Mouse (Mus musculus) embryonic facial prominence, embryonic 13.5 days (tissue): Measurements from ENCODE around the gene Pde5a. TPM values are rescaled to one million over a fixed set of nuclear protein-coding genes. Genes with fewer than 3 reads are reported as not detected.

Experiments
- ATAC-seq: fragments of 200-750 bp; cut with Nextera tagmentation; 2 replicates; pipeline ENCODE4 v1.8.0; 2017; ENCODE audit warnings: low read depth; ENCODE audit not compliant: insufficient number of reproducible peaks, insufficient read depth, low FRiP score, low TSS enrichment
- H3K27ac ChIP-seq: fragments of 300-500 bp; sonication (generic); 2 replicates; pipeline ENCODE4 v1.5.1; 2015; ENCODE audit warnings: moderate library complexity, mild to moderate bottlenecking, inconsistent platforms
- H3K27me3 ChIP-seq: fragments of 300-500 bp; sonication (generic); 2 replicates; pipeline ENCODE4 v1.6.1; 2015; ENCODE audit warnings: mild to moderate bottlenecking, inconsistent platforms
- H3K36me3 ChIP-seq: fragments of 300-500 bp; sonication (generic); 2 replicates; pipeline ENCODE4 v1.6.1; 2015; ENCODE audit warnings: mild to moderate bottlenecking, inconsistent platforms
- H3K4me1 ChIP-seq: fragments of 300-500 bp; sonication (generic); 2 replicates; pipeline ENCODE4 v1.6.1; 2015; ENCODE audit warnings: inconsistent platforms
- H3K4me2 ChIP-seq: fragments of 300-500 bp; sonication (generic); 2 replicates; pipeline ENCODE4 v1.6.1; 2015; ENCODE audit warnings: moderate library complexity, mild to moderate bottlenecking, inconsistent platforms
- H3K4me3 ChIP-seq: fragments of 300-500 bp; sonication (generic); 2 replicates; pipeline ENCODE4 v1.5.1; 2015; ENCODE audit warnings: mild to moderate bottlenecking, inconsistent platforms
- H3K9ac ChIP-seq: fragments of 300-500 bp; sonication (generic); 2 replicates; pipeline ENCODE4 v1.6.1; 2015; ENCODE audit warnings: mild to moderate bottlenecking, inconsistent platforms
- H3K9me3 ChIP-seq: fragments of 300-500 bp; sonication (generic); 2 replicates; pipeline ENCODE4 v1.6.1; 2016; ENCODE audit warnings: inconsistent platforms
- WGBS: fragments of 180-500 bp; shearing (Covaris S2); methylation state at CpG from one replicate; pipeline ENCODE4 v1.1.7; 2015; ENCODE audit warnings: mixed read lengths; 5-methylcytosine and 5-hydroxymethylcytosine counted together
- polyA plus RNA-seq: library from polyadenylated mRNA; unstranded; fragments of >200 nt; fragmentation: Nextera tagmentation; extraction: Ambion mirVana; gene quantifications from 2 replicates; pipeline ENCODE4 v1.2.1, GENCODE M21; 2015

Gene Pde5a
- polyA plus RNA-seq, 1 experiment from 2014 or later = 5.9 TPM

DNA sequence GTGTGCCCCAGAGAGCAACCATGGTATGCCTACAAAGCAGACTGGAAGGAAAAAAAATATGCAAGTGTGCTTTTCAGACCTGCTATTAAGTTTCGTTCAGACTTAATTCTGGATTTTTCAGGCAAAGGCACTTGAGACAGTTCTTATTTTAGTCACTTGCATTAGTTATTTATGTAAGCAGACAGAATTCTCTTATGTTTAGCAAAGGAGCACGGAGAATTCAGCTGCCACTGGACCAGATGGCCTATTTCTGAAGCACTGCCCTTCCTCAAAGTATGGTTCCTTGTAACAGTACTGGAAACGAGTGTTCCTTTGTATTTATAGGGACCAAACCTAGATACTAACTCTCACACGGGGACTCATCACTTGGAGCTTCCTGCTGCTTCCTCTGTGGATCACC, 38.2 kb downstream of the Pde5a start:
- 48% methylated on average over 4 of the region's 4 CpGs for WGBS
- Histone ChIP-seq H3K27ac (no peak overlapping the region), H3K9ac (no peak overlapping the region), H3K36me3 (peaks cover 10% of the 10 kb centered on the region), H3K4me2 (no peak overlapping the region), H3K4me1 (0 out of 2 replicates have a peak, but pooled peaks cover 2% of the 10 kb centered on the region), H3K27me3 (no peaks in the 10 kb centered on the region), H3K4me3 (no peak overlapping the region), H3K9me3 (no peaks in the 10 kb centered on the region)
- no peak for ATAC-seq

- Histone ChIP-seq H3K9ac (no peak overlapping the region), H3K4me3 (no peak overlapping the region), H3K27me3 (no peaks in the 10 kb centered on the region), H3K36me3 (0 out of 2 replicates have a peak, but pooled peaks cover 1% of the 10 kb centered on the region), H3K9me3 (no peaks in the 10 kb centered on the region), H3K4me1 (0 out of 2 replicates have a peak, but pooled peaks cover 2% of the 10 kb centered on the region), H3K27ac (no peak overlapping the region), H3K4me2 (no peak overlapping the region)
- 69% methylated on average over 5 of the region's 5 CpGs for WGBS
- no peak for ATAC-seq
These were observed 39.1 kb downstream of the Pde5a start for GRCm38 (mm10) chr3:122767841-122768240.

DNA sequence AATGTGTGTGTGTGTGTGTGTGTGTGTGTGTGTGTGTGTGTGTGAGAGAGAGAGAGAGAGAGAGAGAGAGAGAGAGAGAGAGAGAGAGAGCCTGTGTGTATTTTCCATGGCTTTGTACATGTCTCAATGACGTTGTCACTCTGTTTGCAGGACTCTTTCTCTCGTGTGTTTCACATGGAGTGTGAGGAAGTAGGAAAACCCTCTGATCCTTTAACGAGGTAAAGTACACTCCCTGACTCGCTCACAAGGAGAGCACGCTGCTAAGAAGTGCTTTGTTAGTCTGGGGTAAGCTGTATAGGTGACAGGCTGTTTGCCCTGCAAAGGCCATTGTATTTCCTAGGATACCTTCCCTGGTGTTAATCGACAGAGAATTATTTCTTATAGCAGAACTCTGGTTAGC, 52.7 kb downstream of the Pde5a start:
- Histone ChIP-seq H3K36me3 (peaks cover 17% of the 10 kb centered on the region; the same call in 1 of the 2 replicates), H3K9ac (no peak overlapping the region), H3K9me3 (no peaks in the 10 kb centered on the region), H3K4me3 (no peak overlapping the region), H3K4me2 (no peak overlapping the region), H3K4me1 (no peaks in the 10 kb centered on the region), H3K27me3 (no peaks in the 10 kb centered on the region), H3K27ac (no peak overlapping the region)
- ATAC-seq = no peak
- 60% methylated on average over 6 of the region's 6 CpGs for WGBS

- WGBS = 35% methylated on average over 1 of the region's 1 CpGs
- no peak overlapping the region for H3K9ac ChIP-seq
- H3K27me3 ChIP-seq = no peaks in the 10 kb centered on the region
- H3K9me3 ChIP-seq = no peaks in the 10 kb centered on the region
- peaks cover 16% of the 10 kb centered on the region; the same call in 1 of the 2 replicates for H3K36me3 ChIP-seq
- no peak overlapping the region for H3K27ac ChIP-seq
- no peaks in the 10 kb centered on the region for H3K4me1 ChIP-seq
- no peak for ATAC-seq
- H3K4me2 ChIP-seq = no peak overlapping the region
- H3K4me3 ChIP-seq = no peak overlapping the region
These were observed 55.5 kb downstream of the Pde5a start for GRCm38 (mm10) chr3:122784245-122784644.

GRCm38 (mm10) chr3:122788314-122788713, 59.6 kb downstream of the Pde5a start:
- Histone ChIP-seq H3K4me1 (no peaks in the 10 kb centered on the region), H3K4me2 (no peak overlapping the region), H3K27ac (no peak overlapping the region), H3K4me3 (no peak overlapping the region), H3K27me3 (no peaks in the 10 kb centered on the region), H3K36me3 (peaks cover 25% of the 10 kb centered on the region), H3K9me3 (peaks cover 13% of the 10 kb centered on the region), H3K9ac (no peak overlapping the region)
- WGBS = 93% methylated on average over 9 of the region's 9 CpGs
- no peak for ATAC-seq

DNA sequence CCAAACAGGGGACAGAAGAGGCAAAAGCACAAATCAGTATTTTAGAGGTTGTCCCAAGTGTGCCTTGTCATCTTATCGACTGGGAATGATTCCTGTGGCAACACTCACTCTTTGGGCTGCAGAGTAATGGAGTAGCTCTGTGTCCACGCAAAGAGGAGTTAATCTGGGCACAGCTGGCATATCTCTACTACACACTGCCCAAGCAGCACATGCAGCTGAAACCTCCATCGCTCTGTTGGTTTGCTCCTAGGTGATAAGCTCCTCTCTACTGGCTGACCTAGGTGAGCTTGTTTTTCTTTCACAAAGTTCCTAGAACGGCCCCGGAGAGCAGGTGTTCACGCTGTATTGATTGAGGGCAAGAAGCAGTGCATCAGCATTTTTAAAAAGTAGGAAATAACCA, 60.8 kb downstream of the Pde5a start:
- H3K4me3 ChIP-seq = no peak overlapping the region
- H3K9me3 ChIP-seq = peaks cover 13% of the 10 kb centered on the region
- WGBS = 95% methylated on average over 6 of the region's 6 CpGs
- H3K9ac ChIP-seq = no peak overlapping the region
- H3K27ac ChIP-seq = no peak overlapping the region
- no peaks in the 10 kb centered on the region for H3K27me3 ChIP-seq
- H3K36me3 ChIP-seq = peaks cover 30% of the 10 kb centered on the region
- no peaks in the 10 kb centered on the region for H3K4me1 ChIP-seq
- ATAC-seq = no peak
- H3K4me2 ChIP-seq = no peak overlapping the region

DNA sequence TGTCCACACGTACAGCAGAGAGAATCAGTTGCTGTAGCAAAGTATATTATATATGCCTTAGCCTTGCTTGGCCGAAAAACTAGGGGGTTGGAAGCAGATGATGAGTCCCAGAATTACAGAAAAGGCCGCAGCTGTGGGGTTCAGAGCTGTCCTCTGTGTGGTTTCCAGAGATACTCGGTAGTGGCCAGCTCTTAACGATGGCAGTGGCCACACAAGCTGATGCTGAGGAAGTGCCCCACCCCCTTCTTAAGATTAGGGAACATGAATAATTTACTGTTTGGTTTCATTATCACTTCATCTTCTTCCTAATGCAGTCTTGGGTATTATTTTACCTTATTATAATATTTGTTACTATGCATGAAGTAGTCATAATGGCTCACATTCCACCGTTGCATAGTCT, 71.3 kb downstream of the Pde5a start:
- Histone ChIP-seq H3K27ac (no peak overlapping the region), H3K9ac (no peak overlapping the region), H3K9me3 (no peaks in the 10 kb centered on the region), H3K4me1 (peaks cover 31% of the 10 kb centered on the region), H3K4me3 (no peak overlapping the region), H3K4me2 (0 out of 2 replicates have a peak overlapping the region, but pooled peaks have one; percentile 11), H3K27me3 (0 out of 2 replicates have a peak, but pooled peaks cover 9% of the 10 kb centered on the region), H3K36me3 (peaks cover 21% of the 10 kb centered on the region)
- WGBS = 51% methylated on average over 6 of the region's 6 CpGs
- ATAC-seq = no peak

DNA sequence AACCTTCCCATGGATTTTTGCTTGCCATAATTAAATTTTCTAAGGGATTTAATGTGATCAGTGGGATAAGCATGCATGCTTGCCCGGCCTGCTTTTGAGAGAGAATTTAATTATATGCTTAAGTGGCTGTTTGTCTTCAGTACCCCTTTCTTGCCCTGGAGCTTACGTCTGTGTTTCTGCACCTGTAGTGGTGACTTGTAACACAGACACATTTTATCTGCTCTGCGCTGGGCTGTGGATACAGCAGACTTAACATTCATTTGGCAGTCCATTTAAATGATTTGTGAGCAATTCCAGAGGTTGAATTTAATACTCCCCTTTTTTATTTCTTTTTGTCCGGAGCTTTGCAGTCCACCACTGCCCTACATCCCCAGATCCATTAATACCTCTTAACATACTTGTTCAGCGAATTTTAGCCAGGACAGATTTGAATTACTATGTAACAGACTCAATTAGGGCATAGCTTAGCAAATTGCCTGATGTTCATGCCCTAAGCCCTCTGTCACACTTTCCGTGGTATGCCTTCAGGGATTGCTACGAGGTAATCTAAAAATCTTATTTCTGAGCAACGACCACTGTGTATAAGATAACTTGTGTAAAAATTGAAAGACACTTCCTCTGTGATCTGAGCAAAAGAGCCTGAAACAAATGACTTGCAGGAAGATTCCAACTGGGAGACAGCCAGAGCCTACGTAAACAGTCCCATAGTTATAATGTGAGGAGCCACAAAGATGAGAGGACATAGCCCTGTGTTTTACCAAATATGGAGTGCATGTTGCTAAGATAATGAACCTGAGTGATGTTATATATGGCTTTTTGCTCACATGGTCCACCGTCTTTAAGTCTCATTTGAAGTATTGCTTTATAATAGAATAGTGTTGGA, 72.0 kb downstream of the Pde5a start:
- WGBS = 29% methylated on average over 10 of the region's 10 CpGs
- Histone ChIP-seq H3K36me3 (peaks cover 17% of the 10 kb centered on the region), H3K27ac (no peak overlapping the region), H3K4me1 (peaks cover 31% of the 10 kb centered on the region), H3K4me3 (no peak overlapping the region), H3K27me3 (0 out of 2 replicates have a peak, but pooled peaks cover 8% of the 10 kb centered on the region), H3K9ac (no peak overlapping the region), H3K9me3 (no peaks in the 10 kb centered on the region), H3K4me2 (no peak overlapping the region)
- ATAC-seq = no peak

DNA sequence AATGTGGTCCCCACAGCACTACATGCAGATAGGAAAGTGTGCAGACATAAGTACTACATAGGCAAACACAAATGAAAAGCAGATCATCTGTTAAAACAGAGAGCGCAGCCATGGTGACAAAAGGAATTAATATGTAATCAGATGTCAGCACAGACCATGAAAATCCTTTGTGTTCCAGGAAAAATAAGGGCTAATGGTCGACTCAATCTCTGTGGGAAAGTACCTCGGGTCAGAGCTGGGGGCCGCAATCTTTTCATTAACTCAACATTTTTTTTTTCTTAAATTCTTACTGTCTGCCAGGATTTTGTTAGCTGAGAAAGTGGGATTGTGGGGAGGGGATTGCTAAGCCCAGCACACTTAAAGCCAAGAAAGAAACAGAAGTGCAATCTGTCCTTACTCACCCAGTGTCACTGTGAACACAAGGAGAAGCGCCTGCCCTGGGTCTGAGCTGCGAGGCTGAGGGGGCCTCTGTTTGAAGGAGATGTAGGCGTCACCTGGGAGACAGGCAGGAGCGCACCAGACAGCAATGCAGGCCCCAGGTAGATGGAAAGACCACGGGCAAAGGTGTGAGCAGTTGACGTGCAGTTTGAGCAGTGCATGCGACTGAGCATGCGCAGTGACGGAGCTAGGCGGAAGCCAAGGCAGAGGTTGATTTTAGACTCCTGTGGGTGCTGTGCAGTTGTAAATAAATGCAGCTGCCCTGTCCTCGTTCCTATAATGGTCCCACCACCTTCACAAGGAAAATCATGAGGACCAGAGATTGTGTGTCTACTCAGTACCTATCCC, 72.9 kb downstream of the Pde5a start:
- 70% methylated on average over 15 of the region's 15 CpGs for WGBS
- Histone ChIP-seq H3K4me1 (peaks cover 30% of the 10 kb centered on the region), H3K4me2 (no peak overlapping the region), H3K27ac (peak overlapping the region; percentile 72), H3K27me3 (0 out of 2 replicates have a peak, but pooled peaks cover 6% of the 10 kb centered on the region), H3K9me3 (no peaks in the 10 kb centered on the region), H3K36me3 (peaks cover 10% of the 10 kb centered on the region), H3K4me3 (no peak overlapping the region), H3K9ac (no peak overlapping the region)
- ATAC-seq = no peak

DNA sequence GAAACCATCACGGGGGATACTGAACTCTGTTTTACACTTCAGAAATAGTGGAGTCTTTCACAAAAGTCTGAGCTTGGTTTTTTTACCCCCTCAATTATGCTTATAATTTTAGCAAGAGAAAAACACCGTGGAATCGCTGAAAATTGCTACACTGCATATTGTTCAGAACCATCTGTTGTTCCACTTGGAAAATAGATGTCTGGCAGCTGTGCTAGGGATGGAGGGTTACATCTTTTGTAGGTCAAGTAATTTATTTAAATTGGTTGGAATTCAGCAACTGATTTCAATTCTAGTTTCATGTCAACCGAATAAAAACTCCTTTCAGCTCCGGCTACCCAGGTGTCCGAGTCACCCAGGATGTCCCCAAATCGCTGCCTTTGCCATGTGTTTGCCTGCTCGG, 78.6 kb downstream of the Pde5a start:
- Histone ChIP-seq H3K9ac (no peak overlapping the region), H3K4me3 (no peak overlapping the region), H3K27me3 (no peaks in the 10 kb centered on the region), H3K9me3 (peaks cover 5% of the 10 kb centered on the region; the same call in 1 of the 2 replicates), H3K27ac (no peak overlapping the region), H3K36me3 (peaks cover 17% of the 10 kb centered on the region), H3K4me1 (peaks cover 5% of the 10 kb centered on the region), H3K4me2 (no peak overlapping the region)
- 53% methylated on average over 8 of the region's 8 CpGs for WGBS
- ATAC-seq = no peak

GRCm38 (mm10) chr3:122810090-122810863, 81.5 kb downstream of the Pde5a start:
- peaks cover 16% of the 10 kb centered on the region for H3K4me1 ChIP-seq
- H3K4me3 ChIP-seq = no peak overlapping the region
- H3K27me3 ChIP-seq = no peaks in the 10 kb centered on the region
- no peak overlapping the region for H3K27ac ChIP-seq
- no peak overlapping the region for H3K9ac ChIP-seq
- 89% methylated on average over 2 of the region's 2 CpGs for WGBS
- no peak for ATAC-seq
- peaks cover 9% of the 10 kb centered on the region; the same call in 1 of the 2 replicates for H3K36me3 ChIP-seq
- H3K9me3 ChIP-seq = peaks cover 5% of the 10 kb centered on the region; the same call in 1 of the 2 replicates
- H3K4me2 ChIP-seq = no peak overlapping the region
